Mouse (Mus musculus) kidney, embryonic 14.5 days (tissue): ENCODE measurements around the gene Evl. TPM values are rescaled to one million over a fixed set of nuclear protein-coding genes. Genes with fewer than 3 reads are reported as not detected.
"Not testable (repeated sequence)": the region's sequence is repeated elsewhere in the genome, so short reads cannot be mapped to it uniquely, and the experiment has no call there.

Experiments
- ATAC-seq: fragments of 200-750 bp; cut with Nextera tagmentation; 2 replicates; pipeline ENCODE4 v1.8.0; 2017; ENCODE audit warnings: moderate number of reproducible peaks, mild to moderate bottlenecking, moderate TSS enrichment, moderate library complexity; ENCODE audit not compliant: low FRiP score, low TSS enrichment
- H3K27ac ChIP-seq: fragments of 300-500 bp; sonication (generic); 2 replicates; pipeline ENCODE4 v1.5.1; 2014; ENCODE audit warnings: low read depth, mild to moderate bottlenecking, low read length, moderate library complexity, mixed read lengths
- H3K27me3 ChIP-seq: fragments of 300-500 bp; sonication (generic); 2 replicates; pipeline ENCODE4 v1.6.1; 2014; ENCODE audit warnings: mild to moderate bottlenecking, low read length; ENCODE audit not compliant: control insufficient read depth, insufficient read depth
- H3K36me3 ChIP-seq: fragments of 300-500 bp; sonication (generic); 2 replicates; pipeline ENCODE4 v1.6.1; 2014; ENCODE audit warnings: low read length, mixed read lengths; ENCODE audit not compliant: control insufficient read depth, insufficient read depth
- H3K4me1 ChIP-seq: fragments of 300-500 bp; sonication (generic); 2 replicates; pipeline ENCODE4 v1.6.1; 2014; ENCODE audit warnings: low read length, mixed read lengths; ENCODE audit not compliant: control insufficient read depth, insufficient read depth
- H3K4me2 ChIP-seq: fragments of 300-500 bp; sonication (generic); replicated peaks from 2 replicates; pipeline ENCODE4 v1.6.1; 2014; ENCODE audit warnings: low read depth, mild to moderate bottlenecking, low read length
- H3K4me3 ChIP-seq: fragments of 300-500 bp; sonication (generic); 2 replicates; pipeline ENCODE4 v1.5.1; 2014; ENCODE audit warnings: mild to moderate bottlenecking, low read length
- H3K9ac ChIP-seq: fragments of 300-500 bp; sonication (generic); 2 replicates; pipeline ENCODE4 v1.6.1; 2014; ENCODE audit warnings: low read depth, mild to moderate bottlenecking, low read length, moderate library complexity
- H3K9me3 ChIP-seq: fragments of 300-500 bp; sonication (generic); 2 replicates; pipeline ENCODE4 v1.6.1; 2016; ENCODE audit warnings: low read length; ENCODE audit not compliant: control insufficient read depth
- WGBS: fragments of 180-500 bp; shearing (Covaris S2); extraction: QIAGEN DNeasy Blood & Tissue Kit; methylation state at CpG from one replicate; pipeline ENCODE4 v1.1.7; 2014; 5-methylcytosine and 5-hydroxymethylcytosine counted together
- polyA plus RNA-seq: library from polyadenylated mRNA; unstranded; fragments of >200 nt; fragmentation: Nextera tagmentation; extraction: Ambion mirVana; gene quantifications from 2 replicates; pipeline ENCODE4 v1.2.1, GENCODE M21; 2014

Gene Evl
- polyA plus RNA-seq, result 73.7 and 91.5 TPM in 2 replicates

- Histone ChIP-seq H3K9ac (peak within 1 kb of the TSS; percentile 97), H3K9me3 (no peaks in the 10 kb centered on the region), H3K27me3 (no peaks in the 10 kb centered on the region), H3K36me3 (no peaks in the 10 kb centered on the region), H3K27ac (peak within 1 kb of the TSS; percentile 69), H3K4me1 (peaks cover 33% of the 10 kb centered on the region), H3K4me2 (peak within 1 kb of the TSS; percentile 83), H3K4me3 (peak within 1 kb of the TSS; percentile 98)
- 3% methylated on average over 34 of the region's 50 CpGs for WGBS
- ATAC-seq, result peak; percentile 96
Measured at GRCm38 (mm10) chr12:108554120-108554841, at the start of gene Evl. TSS of gene Evl (plus strand) at chr12:108554720.

GRCm38 (mm10) chr12:108505846-108506245 lies 48.7 kb upstream of the Evl start:
- no peak overlapping the region for H3K9ac ChIP-seq
- no peak overlapping the region for H3K4me2 ChIP-seq
- H3K36me3 ChIP-seq, result no peaks in the 10 kb centered on the region
- H3K4me1 ChIP-seq, result peaks cover 7% of the 10 kb centered on the region; the same call in 1 of the 2 replicates
- H3K27ac ChIP-seq, result no peak overlapping the region
- ATAC-seq, result no peak
- H3K9me3 ChIP-seq, result no peaks in the 10 kb centered on the region
- H3K4me3 ChIP-seq, result no peak overlapping the region
- no peaks in the 10 kb centered on the region for H3K27me3 ChIP-seq
- 81% methylated on average over 2 of the region's 2 CpGs for WGBS

- H3K4me1 ChIP-seq, H3K27ac ChIP-seq, H3K4me3 ChIP-seq, H3K27me3 ChIP-seq, H3K36me3 ChIP-seq, H3K4me2 ChIP-seq, H3K9me3 ChIP-seq, ATAC-seq, H3K9ac ChIP-seq: not testable (repeated sequence)
- 81% methylated on average over 3 of the region's 3 CpGs for WGBS
Measured at GRCm38 (mm10) chr12:108507046-108507445, 47.5 kb upstream of the Evl start.

GRCm38 (mm10) chr12:108510571-108510970 lies 43.9 kb upstream of the Evl start:
- ATAC-seq, result no peak
- Histone ChIP-seq H3K27ac (no peak overlapping the region), H3K4me2 (no peak overlapping the region), H3K4me1 (no peaks in the 10 kb centered on the region), H3K9me3 (no peaks in the 10 kb centered on the region), H3K9ac (no peak overlapping the region), H3K4me3 (no peak overlapping the region), H3K27me3 (no peaks in the 10 kb centered on the region), H3K36me3 (0 out of 2 replicates have a peak, but pooled peaks cover 7% of the 10 kb centered on the region)
- WGBS, result 64% methylated on average over 7 of the region's 7 CpGs

- no peaks in the 10 kb centered on the region for H3K27me3 ChIP-seq
- no peak overlapping the region for H3K4me3 ChIP-seq
- H3K36me3 ChIP-seq, result 0 out of 2 replicates have a peak, but pooled peaks cover 7% of the 10 kb centered on the region
- no peak overlapping the region for H3K9ac ChIP-seq
- H3K4me1 ChIP-seq, result no peaks in the 10 kb centered on the region
- H3K9me3 ChIP-seq, result no peaks in the 10 kb centered on the region
- H3K4me2 ChIP-seq, result no peak overlapping the region
- H3K27ac ChIP-seq, result no peak overlapping the region
- no peak for ATAC-seq
- WGBS, result 7% methylated on average over 3 of the region's 3 CpGs
Measured at GRCm38 (mm10) chr12:108511009-108511408, 43.5 kb upstream of the Evl start.

- no peak overlapping the region for H3K4me2 ChIP-seq
- ATAC-seq, result no peak
- no peaks in the 10 kb centered on the region for H3K9me3 ChIP-seq
- H3K27me3 ChIP-seq, result no peaks in the 10 kb centered on the region
- WGBS, result 94% methylated on average over 12 of the region's 12 CpGs
- H3K9ac ChIP-seq, result no peak overlapping the region
- no peaks in the 10 kb centered on the region for H3K4me1 ChIP-seq
- no peak overlapping the region for H3K27ac ChIP-seq
- H3K36me3 ChIP-seq, result peaks cover 13% of the 10 kb centered on the region
- no peak overlapping the region for H3K4me3 ChIP-seq
Measured at GRCm38 (mm10) chr12:108515464-108515863, 39.1 kb upstream of the Evl start.

GRCm38 (mm10) chr12:108519374-108519773 lies 35.1 kb upstream of the Evl start:
- H3K4me2 ChIP-seq, result no peak overlapping the region
- 65% methylated on average over 8 of the region's 8 CpGs for WGBS

GRCm38 (mm10) chr12:108529214-108529613 lies 25.3 kb upstream of the Evl start:
- no peaks in the 10 kb centered on the region for H3K4me1 ChIP-seq
- WGBS, result 41% methylated on average over 8 of the region's 8 CpGs
- H3K27me3 ChIP-seq, result no peaks in the 10 kb centered on the region
- no peaks in the 10 kb centered on the region for H3K9me3 ChIP-seq
- H3K4me2 ChIP-seq, result no peak overlapping the region
- no peak overlapping the region for H3K27ac ChIP-seq
- H3K4me3 ChIP-seq, result no peak overlapping the region
- ATAC-seq, result 0 out of 2 replicates have a peak, but pooled peaks have one; percentile 68
- peaks cover 7% of the 10 kb centered on the region for H3K36me3 ChIP-seq
- H3K9ac ChIP-seq, result no peak overlapping the region

More at GRCm38 (mm10) chr12:108519374-108519773, 35.1 kb upstream of the Evl start:
- no peak overlapping the region for H3K4me3 ChIP-seq
- H3K4me1 ChIP-seq, result no peaks in the 10 kb centered on the region
- no peaks in the 10 kb centered on the region for H3K9me3 ChIP-seq
- peaks cover 18% of the 10 kb centered on the region for H3K36me3 ChIP-seq
- ATAC-seq, result no peak
- H3K27ac ChIP-seq, result no peak overlapping the region
- H3K27me3 ChIP-seq, result no peaks in the 10 kb centered on the region
- H3K9ac ChIP-seq, result no peak overlapping the region

- no peak overlapping the region for H3K4me2 ChIP-seq
- no peaks in the 10 kb centered on the region for H3K4me1 ChIP-seq
- WGBS, result 88% methylated on average over 11 of the region's 11 CpGs
- no peak overlapping the region for H3K27ac ChIP-seq
- no peaks in the 10 kb centered on the region for H3K27me3 ChIP-seq
- no peak for ATAC-seq
- no peaks in the 10 kb centered on the region for H3K9me3 ChIP-seq
- peaks cover 9% of the 10 kb centered on the region; the same call in 1 of the 2 replicates for H3K36me3 ChIP-seq
- no peak overlapping the region for H3K9ac ChIP-seq
- H3K4me3 ChIP-seq, result no peak overlapping the region
Measured at GRCm38 (mm10) chr12:108534484-108534883, 20.0 kb upstream of the Evl start.
